In genomic region chr1:71530779-71531178, GRCm38 (mm10) we compare ENCODE assay signal across 28 mouse cellular contexts. TPM values are rescaled to one million over a fixed set of nuclear protein-coding genes. Genes with fewer than 3 reads are reported as not detected.
A peak's percentile ranks its signal among the peaks of the same experiment; 100 is the strongest.
DNase-seq lines count a peak whose midpoint lies in the region; ATAC-seq and TF ChIP-seq lines count a peak whose summit lies in the region.
"Had no signal": no experiment of that assay in that cellular context is flagged by ENCODE, and none has a peak within 500 bp of the region (broad histone marks: within the 10 kb centered on the region; RNA-seq: fewer than 3 reads in every experiment).

No protein-coding gene starts in this region.

- DNase-seq in 3T3-L1 (ENCODE audit: low read depth, low spot score) (peak; percentile 9), 416B (ENCODE audit: low read depth) (peak; percentile 38), G1E (ENCODE audit: low spot score) (no peak)
- no peak for DNase-seq in right cerebral cortex, postnatal 14 days
- DNase-seq in spleen, postnatal 14 days (ENCODE audit: low spot score in 2 of 2): no peak
- DNase-seq in layer of hippocampus, postnatal 14 days (ENCODE audit: low spot score in 2 of 2): no peak
- DNase-seq: adrenal gland, adult 2 months; adrenal gland, postnatal 36 days; cerebellum, adult 8-10 months; cerebellum, postnatal 25 days; gastrocnemius, postnatal 25 days; heart, adult 18-20 months; heart, postnatal 4 days; kidney, adult 9 months; kidney, postnatal 10 days; lung, postnatal 36 days; midbrain, embryonic 14.5 days; thymus, postnatal 14 days had no signal

- H3K4me3 ChIP-seq in G1E (ENCODE audit: low read depth, low read length): no peak overlapping the region
- H3K4me3 ChIP-seq: hindbrain, embryonic 13.5 days; left cerebral cortex, adult 2 months; limb, embryonic 13.5 days; liver, embryonic 15.5 days; lung, embryonic 15.5 days; stomach, embryonic 15.5 days had no signal

- peak; percentile 54 for ATAC-seq in G1E (ENCODE audit: extremely low read depth, insufficient number of reproducible peaks, low FRiP score, poor library complexity, severe bottlenecking)
- peak; percentile 60; the same call in 1 of the 2 replicates for ATAC-seq in common myeloid progenitor, adult 5-6 weeks (replicated peaks; ENCODE audit: low read depth, poor library complexity, severe bottlenecking)
- ATAC-seq: forebrain, embryonic 14.5 days; intestine, embryonic 16.5 days; Patski had no signal

- no peaks in the 10 kb centered on the region for H3K36me3 ChIP-seq in G1E (replicated peaks)
- H3K36me3 ChIP-seq: hindbrain, embryonic 13.5 days; limb, embryonic 13.5 days; liver, embryonic 15.5 days; lung, embryonic 15.5 days; stomach, embryonic 15.5 days had no signal

- peaks cover 4% of the 10 kb centered on the region; the same call in 1 of the 2 replicates for H3K4me1 ChIP-seq in G1E (ENCODE audit: insufficient read depth, low read depth, low read length)
- H3K4me1 ChIP-seq: hindbrain, embryonic 13.5 days; liver, embryonic 15.5 days; lung, embryonic 15.5 days; stomach, embryonic 15.5 days had no signal

- H3K9me3 ChIP-seq in G1E (replicated peaks): no peaks in the 10 kb centered on the region
- H3K9me3 ChIP-seq: hindbrain, embryonic 13.5 days; limb, embryonic 13.5 days; liver, embryonic 15.5 days; lung, embryonic 15.5 days; stomach, embryonic 15.5 days had no signal

- H3K27me3 ChIP-seq in G1E (ENCODE audit: insufficient read depth, low read length): peaks cover 7% of the 10 kb centered on the region; the same call in 1 of the 2 replicates
- H3K27me3 ChIP-seq: hindbrain, embryonic 13.5 days; limb, embryonic 13.5 days; liver, embryonic 15.5 days; lung, embryonic 15.5 days; stomach, embryonic 15.5 days had no signal

- TF ChIP-seq CTCF in G1E (IDR thresholded peaks at IDR 0.05; ENCODE audit: low read depth, low read length): no peak

RNA-seq across cellular contexts. Expression of gene Atic, which starts 26.2 kb away (rescaled TPM):
- 160 and 181 TPM in 2 replicates for total RNA-seq in G1E (2014; fragmentation: Nextera tagmentation)
- total RNA-seq in G1E (2017): 254 and 274 TPM in 2 replicates
- polyA plus RNA-seq in G1E (2012): 38.5 and 47.4 TPM in 2 replicates
- 234 and 236 TPM in 2 replicates for total RNA-seq in common myeloid progenitor, adult 5-6 weeks (2017)
- total RNA-seq in layer of hippocampus, postnatal 14 days (2021): 10 to 100 TPM; 33.0 to 34.2 TPM

Comparison
In these comparisons a context has a peak if more than half of its experiments do, and no peak if none do; other contexts are left out.
1. DNase-seq: peak in 3T3-L1 (single experiment) and 416B (single experiment); none in G1E (single experiment), right cerebral cortex, postnatal 14 days (single experiment), spleen, postnatal 14 days (0 of 2) and layer of hippocampus, postnatal 14 days (0 of 2).